Mouse (Mus musculus): ENCODE results near the gene Rbp7.
A peak's percentile ranks its signal among the peaks of the same experiment; 100 is the strongest.
"Not testable (repeated sequence)": the region's sequence is repeated elsewhere in the genome, so short reads cannot be mapped to it uniquely, and the experiment has no call there.

The Rbp7 gene

GRCm38 (mm10) chr4:149457163-149457562 lies 2.4 kb upstream of the Rbp7 start:
- DNase-seq (ENCODE audit: low read depth) = not testable (repeated sequence)

GRCm38 (mm10) chr4:149454263-149454662 lies 515 bp downstream of the Rbp7 start:
- no peak for DNase-seq (ENCODE audit: low read depth)

GRCm38 (mm10) chr4:149453656-149454055 lies 1.1 kb downstream of the Rbp7 start:
- peak; percentile 56 for DNase-seq (ENCODE audit: low read depth)

GRCm38 (mm10) chr4:149450636-149451035 lies 4.1 kb downstream of the Rbp7 start:
- DNase-seq (ENCODE audit: low read depth) = no peak

- no peak for DNase-seq (ENCODE audit: low read depth)
Observed at GRCm38 (mm10) chr4:149446309-149446708, 8.5 kb downstream of the Rbp7 start.

GRCm38 (mm10) chr4:149445868-149446267 lies 8.9 kb downstream of the Rbp7 start:
- DNase-seq (ENCODE audit: low read depth) = no peak

- peak; percentile 97 for DNase-seq (ENCODE audit: low read depth)
Observed at GRCm38 (mm10) chr4:149444964-149445701, 9.6 kb downstream of the Rbp7 start.

GRCm38 (mm10) chr4:149444465-149444864 lies 10.3 kb downstream of the Rbp7 start:
- no peak for DNase-seq (ENCODE audit: low read depth)

GRCm38 (mm10) chr4:149442436-149442835 lies 12.3 kb downstream of the Rbp7 start:
- DNase-seq (ENCODE audit: low read depth) = peak; percentile 79

- DNase-seq (ENCODE audit: low read depth) = no peak
Observed at GRCm38 (mm10) chr4:149440576-149440975, 14.2 kb downstream of the Rbp7 start.

- DNase-seq (ENCODE audit: low read depth) = not testable (repeated sequence)
Observed at GRCm38 (mm10) chr4:149431887-149432286, 22.9 kb downstream of the Rbp7 start.

GRCm38 (mm10) chr4:149429592-149429991 lies 25.2 kb downstream of the Rbp7 start:
- DNase-seq (ENCODE audit: low read depth) = no peak

- DNase-seq (ENCODE audit: low read depth) = peak; percentile 99
Observed at GRCm38 (mm10) chr4:149426325-149427199, 28.2 kb downstream of the Rbp7 start, which contains the start of gene Ube4b. TSS of gene Ube4b (minus strand) at chr4:149426749.

- DNase-seq (ENCODE audit: low read depth) = peak; percentile 53
Observed at GRCm38 (mm10) chr4:149425801-149426292, 28.9 kb downstream of the Rbp7 start.

- peak; percentile 78 for DNase-seq (ENCODE audit: low read depth)
Observed at GRCm38 (mm10) chr4:149424755-149425154, 30.0 kb downstream of the Rbp7 start.

- DNase-seq (ENCODE audit: low read depth) = no peak
Observed at GRCm38 (mm10) chr4:149417854-149418365, 36.9 kb downstream of the Rbp7 start.

GRCm38 (mm10) chr4:149416986-149417385 lies 37.8 kb downstream of the Rbp7 start:
- DNase-seq (ENCODE audit: low read depth) = no peak

GRCm38 (mm10) chr4:149416417-149416816 lies 38.4 kb downstream of the Rbp7 start:
- no peak for DNase-seq (ENCODE audit: low read depth)

- DNase-seq (ENCODE audit: low read depth) = no peak
Observed at GRCm38 (mm10) chr4:149415651-149416169, 39.1 kb downstream of the Rbp7 start.

GRCm38 (mm10) chr4:149414259-149414658 lies 40.5 kb downstream of the Rbp7 start:
- no peak for DNase-seq (ENCODE audit: low read depth)

- DNase-seq (ENCODE audit: low read depth) = no peak
Observed at GRCm38 (mm10) chr4:149409759-149410158, 45.0 kb downstream of the Rbp7 start.

- DNase-seq (ENCODE audit: low read depth) = no peak
Observed at GRCm38 (mm10) chr4:149408331-149408730, 46.4 kb downstream of the Rbp7 start.
